Mouse (Mus musculus) CH12.LX (cell line): ENCODE data around the gene Rdh16f2. TPM values are rescaled to one million over a fixed set of nuclear protein-coding genes. Genes with fewer than 3 reads are reported as not detected.

ENCODE experiments used
- DNase-seq: peaks from one replicate; pipeline ENCODE4 v3.0.0-alpha.2; 2013; ENCODE audit errors: extremely low read depth
- H3K27ac ChIP-seq: 2 replicates; pipeline ENCODE4 v1.5.1; 2012; ENCODE audit warnings: low read depth, mild to moderate bottlenecking, control low read depth, moderate library complexity; ENCODE audit not compliant: insufficient read depth
- H3K27me3 ChIP-seq: replicated peaks from 2 replicates; pipeline ENCODE3; 2012; ENCODE audit warnings: inconsistent platforms
- H3K36me3 ChIP-seq, 2 experiments: replicated peaks in 1 of 2; 2 replicates each; pipeline versions ENCODE3 to v1.6.1; 2012; ENCODE audit warnings: inconsistent platforms in 1 of 2, low read length in 1 of 2, mild to moderate bottlenecking in 1 of 2, mixed read lengths in 1 of 2, moderate library complexity in 1 of 2; ENCODE audit not compliant: control insufficient read depth in 1 of 2, insufficient read depth in 1 of 2
- H3K4me1 ChIP-seq, 2 experiments: 2 replicates each; pipeline ENCODE4 v1.6.1; 2012; ENCODE audit warnings: inconsistent platforms in 1 of 2, moderate library complexity in 1 of 2; ENCODE audit not compliant: insufficient read depth in 2 of 2, control insufficient read depth in 1 of 2
- H3K4me2 ChIP-seq: 2 replicates; pipeline ENCODE4 v1.6.1; 2012; ENCODE audit warnings: low read depth, mild to moderate bottlenecking, control low read depth; ENCODE audit not compliant: poor library complexity, insufficient read depth, severe bottlenecking
- H3K4me3 ChIP-seq, 3 experiments: fragments of 150-350 bp in 1 of 3; sonication (generic) in 1 of 3; replicated peaks in 1 of 3; 2 replicates each; pipeline versions ENCODE3 to v1.5.1; 2011 to 2012; ENCODE audit warnings: low read depth in 2 of 3, low read length in 2 of 3, mild to moderate bottlenecking in 2 of 3, moderate library complexity in 2 of 3, control low read depth in 1 of 3, improper control_type of control experiment in 1 of 3, inconsistent platforms in 1 of 3, mixed read lengths in 1 of 3; ENCODE audit not compliant: poor library complexity in 1 of 3
- H3K79me2 ChIP-seq: replicated peaks from 2 replicates; pipeline ENCODE4 v1.6.1; 2012; ENCODE audit warnings: mild to moderate bottlenecking, moderate library complexity; ENCODE audit not compliant: control insufficient read depth, poor library complexity, insufficient read depth, severe bottlenecking; ENCODE audit errors: extremely low read depth
- H3K9ac ChIP-seq: 2 replicates; pipeline ENCODE4 v1.6.1; 2012; ENCODE audit warnings: low read depth, mild to moderate bottlenecking, control low read depth, moderate library complexity; ENCODE audit not compliant: insufficient read depth
- H3K9me3 ChIP-seq: replicated peaks from 2 replicates; pipeline ENCODE3; 2012; ENCODE audit warnings: low read length, inconsistent platforms, mixed read lengths
- BHLHE40 ChIP-seq: IDR thresholded peaks from 2 replicates; pipeline ENCODE4 v1.6.1; 2011; ENCODE audit warnings: mild to moderate bottlenecking, low read depth, low read length, improper control_type of control experiment
- E2F4 ChIP-seq: IDR thresholded peaks from 2 replicates; pipeline ENCODE4 v1.6.1; 2011; ENCODE audit warnings: low read depth, low read length, improper control_type of control experiment; ENCODE audit not compliant: insufficient replicate concordance
- ELF1 ChIP-seq: IDR thresholded peaks from 2 replicates; pipeline ENCODE4 v1.6.1; 2014; ENCODE audit warnings: low read depth, mild to moderate bottlenecking, inconsistent platforms, low read length, improper control_type of control experiment
- ETS1 ChIP-seq: conservative IDR thresholded peaks from 2 replicates; pipeline ENCODE4 v1.6.1; 2012; ENCODE audit warnings: low read depth, mild to moderate bottlenecking, inconsistent platforms, low read length, improper control_type of control experiment, moderate library complexity
- IRF4 ChIP-seq: IDR thresholded peaks from 2 replicates; pipeline ENCODE4 v1.6.1; 2014; ENCODE audit warnings: low read depth, mild to moderate bottlenecking, inconsistent platforms, low read length, improper control_type of control experiment
- JUN ChIP-seq: IDR thresholded peaks from 2 replicates; pipeline ENCODE4 v1.6.1; 2011; ENCODE audit warnings: low read depth, mild to moderate bottlenecking, low read length, improper control_type of control experiment, moderate library complexity; ENCODE audit not compliant: insufficient read depth
- JUND ChIP-seq: conservative IDR thresholded peaks from 2 replicates; pipeline ENCODE4 v1.6.1; 2011; ENCODE audit warnings: low read depth, low read length, improper control_type of control experiment
- KAT2A ChIP-seq: IDR thresholded peaks from 2 replicates; pipeline ENCODE4 v1.6.1; 2012; ENCODE audit warnings: low read length, improper control_type of control experiment, inconsistent platforms; ENCODE audit not compliant: insufficient replicate concordance
- MAZ ChIP-seq: IDR thresholded peaks from 2 replicates; pipeline ENCODE4 v1.6.1; 2012; ENCODE audit warnings: low read depth, mild to moderate bottlenecking, inconsistent platforms, low read length, improper control_type of control experiment, moderate library complexity
- MXI1 ChIP-seq: IDR thresholded peaks from 2 replicates; pipeline ENCODE4 v1.6.1; 2011; ENCODE audit warnings: mild to moderate bottlenecking, low read depth, low read length, improper control_type of control experiment
- POLR2A ChIP-seq: IDR thresholded peaks from 2 replicates; pipeline ENCODE4 v1.6.1; 2011; ENCODE audit warnings: low read depth, mild to moderate bottlenecking, improper control_type of control experiment, low read length
- POLR2AphosphoS2 ChIP-seq: IDR thresholded peaks from 2 replicates; pipeline ENCODE4 v1.6.1; 2011; ENCODE audit warnings: low read depth, low read length, improper control_type of control experiment
- RAD21 ChIP-seq: IDR thresholded peaks from 2 replicates; pipeline ENCODE4 v1.6.1; 2011; ENCODE audit warnings: low read depth, mild to moderate bottlenecking, low read length, improper control_type of control experiment, moderate library complexity
- SIN3A ChIP-seq: IDR thresholded peaks from 2 replicates; pipeline ENCODE4 v1.6.1; 2012; ENCODE audit warnings: low read length, improper control_type of control experiment, inconsistent platforms
- SMC3 ChIP-seq: IDR thresholded peaks from 2 replicates; pipeline ENCODE4 v1.6.1; 2011; ENCODE audit warnings: low read depth, low read length, improper control_type of control experiment
- TBP ChIP-seq: conservative IDR thresholded peaks from 2 replicates; pipeline ENCODE4 v1.6.1; 2011; ENCODE audit warnings: low read depth, low read length, improper control_type of control experiment
- UBTF ChIP-seq: IDR thresholded peaks from 2 replicates; pipeline ENCODE4 v1.6.1; 2012; ENCODE audit warnings: low read depth, mild to moderate bottlenecking, inconsistent platforms, low read length, improper control_type of control experiment, moderate library complexity
- USF1 ChIP-seq: IDR thresholded peaks from 2 replicates; pipeline ENCODE4 v1.6.1; 2014; ENCODE audit warnings: low read depth, mild to moderate bottlenecking, inconsistent platforms, low read length, improper control_type of control experiment
- USF2 ChIP-seq: conservative IDR thresholded peaks from 2 replicates; pipeline ENCODE4 v1.6.1; 2011; ENCODE audit warnings: low read depth, low read length, improper control_type of control experiment
- ZC3H11A ChIP-seq: IDR thresholded peaks from 2 replicates; pipeline ENCODE4 v1.6.1; 2012; ENCODE audit warnings: low read depth, mild to moderate bottlenecking, inconsistent platforms, low read length, improper control_type of control experiment
- ZKSCAN1 ChIP-seq: IDR thresholded peaks from 2 replicates; pipeline ENCODE4 v1.6.1; 2012; ENCODE audit warnings: low read depth, inconsistent platforms, low read length, improper control_type of control experiment, borderline replicate concordance
- dilution Hi-C: fragments of 300-500 bp; cut with MboI; formaldehyde crosslinking; loops from 2 replicates; pipeline ENCODE4 v1.14.3; 2020; ENCODE audit warnings: low sequenced_read_pairs; ENCODE audit not compliant: extremely low pct_unique_long_range_greater_than_20kb, extremely low pct_ligation_motif_present
- in situ Hi-C: fragments of 300-500 bp; cut with MboI; formaldehyde crosslinking; loops from 3 replicates; pipeline ENCODE4 v1.14.3; 2019; ENCODE audit warnings: low sequenced_read_pairs, low pct_ligation_motif_present, low pct_unique_long_range_greater_than_20kb, mixed read lengths
- polyA plus RNA-seq: library from polyadenylated mRNA; unstranded; fragments of >175 nt; gene quantifications from 2 replicates; pipeline ENCODE4 v1.2.1, GENCODE M21; 2012; ENCODE audit warnings: low read depth; ENCODE audit not compliant: insufficient read length
- total RNA-seq, 2 experiments: library from RNA; depleted of rRNA; stranded (reverse); fragments of 300-350 nt in 1 of 2; fragments of >200 nt in 1 of 2; gene quantifications; 2 replicates each; pipeline ENCODE4 v1.2.3; 2012 to 2014

Rdh16f2 gene
- total and polyA plus RNA-seq, 3 experiments: not detected

DNA sequence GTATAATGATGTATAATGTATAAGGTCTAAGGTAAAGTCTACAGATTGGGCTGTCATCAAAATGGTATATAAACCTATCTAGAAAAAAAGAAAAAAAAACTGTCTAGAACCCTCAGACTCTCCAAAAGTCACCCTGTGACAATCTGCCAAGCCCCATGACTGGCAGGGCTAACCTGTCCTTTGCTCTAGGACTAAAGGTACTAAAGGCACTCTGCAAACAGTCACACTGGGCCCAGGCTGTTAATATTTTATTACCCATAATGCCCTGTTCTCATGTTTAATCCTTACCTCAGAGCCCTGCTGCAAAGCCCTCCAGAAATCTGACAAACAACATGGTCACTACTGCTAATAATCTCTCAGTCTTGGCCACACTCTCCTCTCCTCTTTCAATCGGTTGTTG, 20.3 kb downstream of the Rdh16f2 start:
- no peaks in the 10 kb centered on the region for H3K79me2 ChIP-seq
- H3K4me2 ChIP-seq: no peak overlapping the region
- DNase-seq: no peak
- H3K9me3 ChIP-seq: no peaks in the 10 kb centered on the region
- no peaks in the 10 kb centered on the region for H3K4me1 ChIP-seq
- no peak overlapping the region for H3K4me3 ChIP-seq
- H3K36me3 ChIP-seq: no peaks in the 10 kb centered on the region
- no peak overlapping the region for H3K9ac ChIP-seq
- dilution Hi-C loops: no loop called here
- no peak overlapping the region for H3K27ac ChIP-seq
- in situ Hi-C loops: no loop called here
- TF ChIP-seq POLR2A (no peak), UBTF (no peak), E2F4 (no peak), MXI1 (no peak), USF2 (no peak), MAZ (no peak), JUN (no peak), USF1 (no peak), TBP (no peak), ZKSCAN1 (no peak), ELF1 (no peak), JUND (no peak), KAT2A (no peak), SIN3A (no peak), SMC3 (no peak), POLR2AphosphoS2 (no peak)
- H3K27me3 ChIP-seq: peaks cover 51% of the 10 kb centered on the region

DNA sequence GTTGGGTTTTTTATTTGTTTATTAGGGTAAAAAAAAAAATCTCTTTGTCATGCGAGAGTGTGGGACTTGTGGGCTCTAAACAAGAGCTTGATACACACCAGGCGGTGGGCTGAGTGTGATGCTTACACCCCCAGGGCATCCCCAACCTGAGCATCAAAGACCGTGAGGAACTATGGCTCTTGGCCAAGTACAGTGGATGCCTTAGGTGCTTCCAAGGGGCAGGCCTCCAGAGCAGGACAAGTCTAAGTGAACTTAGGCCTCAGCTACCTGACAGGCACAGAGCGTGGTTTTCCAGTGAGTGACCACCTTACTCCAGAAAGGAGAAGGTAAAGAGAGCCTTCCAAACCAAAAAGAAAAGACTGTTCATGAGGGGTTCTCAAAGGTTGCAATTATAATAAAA, 20.7 kb downstream of the Rdh16f2 start:
- dilution Hi-C loops: no loop called here
- no peak overlapping the region for H3K4me2 ChIP-seq
- no peak overlapping the region for H3K27ac ChIP-seq
- H3K9ac ChIP-seq: no peak overlapping the region
- H3K27me3 ChIP-seq: peaks cover 52% of the 10 kb centered on the region
- DNase-seq: no peak
- TF ChIP-seq BHLHE40 (no peak), RAD21 (no peak), MXI1 (no peak), UBTF (no peak), ETS1 (no peak), IRF4 (no peak), USF1 (no peak), ZC3H11A (no peak)
- no peaks in the 10 kb centered on the region for H3K36me3 ChIP-seq
- H3K9me3 ChIP-seq: no peaks in the 10 kb centered on the region
- H3K79me2 ChIP-seq: no peaks in the 10 kb centered on the region
- H3K4me1 ChIP-seq: no peaks in the 10 kb centered on the region
- H3K4me3 ChIP-seq: no peak overlapping the region
- in situ Hi-C loops: no loop called here
